Mouse (Mus musculus) heart, embryonic 16.5 days (tissue): ENCODE data around the gene Srrm4. TPM values are rescaled to one million over a fixed set of nuclear protein-coding genes. Genes with fewer than 3 reads are reported as not detected.
A peak's percentile ranks its signal among the peaks of the same experiment; 100 is the strongest.

ENCODE experiments used
- ATAC-seq: fragments of 200-750 bp; cut with Nextera tagmentation; replicated peaks from 2 replicates; pipeline ENCODE4 v1.8.0; 2017; ENCODE audit warnings: moderate number of reproducible peaks; ENCODE audit not compliant: insufficient read depth, low FRiP score; ENCODE audit errors: extremely low read depth
- H3K27ac ChIP-seq: fragments of 300-500 bp; sonication (generic); 2 replicates; pipeline ENCODE4 v1.5.1; 2014; ENCODE audit warnings: mild to moderate bottlenecking, low read length, control low read depth, moderate library complexity
- H3K27me3 ChIP-seq: fragments of 300-500 bp; sonication (generic); 2 replicates; pipeline ENCODE4 v1.6.1; 2014; ENCODE audit warnings: low read length, mixed read lengths; ENCODE audit not compliant: control insufficient read depth, insufficient read depth
- H3K36me3 ChIP-seq: fragments of 300-500 bp; sonication (generic); 2 replicates; pipeline ENCODE4 v1.6.1; 2014; ENCODE audit not compliant: control insufficient read depth, insufficient read depth
- H3K4me1 ChIP-seq: fragments of 300-500 bp; sonication (generic); 2 replicates; pipeline ENCODE4 v1.6.1; 2014; ENCODE audit warnings: low read length, mixed read lengths; ENCODE audit not compliant: control insufficient read depth, insufficient read depth
- H3K4me2 ChIP-seq: fragments of 300-500 bp; sonication (generic); 2 replicates; pipeline ENCODE4 v1.6.1; 2014; ENCODE audit warnings: low read depth, mild to moderate bottlenecking, control low read depth, low read length
- H3K4me3 ChIP-seq: fragments of 300-500 bp; sonication (generic); 2 replicates; pipeline ENCODE4 v1.5.1; 2014; ENCODE audit warnings: mild to moderate bottlenecking, control low read depth, low read length
- H3K9ac ChIP-seq: fragments of 300-500 bp; sonication (generic); 2 replicates; pipeline ENCODE4 v1.6.1; 2014; ENCODE audit warnings: low read length, control low read depth
- H3K9me3 ChIP-seq: fragments of 300-500 bp; sonication (generic); replicated peaks from 2 replicates; pipeline ENCODE4 v1.6.1; 2016; ENCODE audit warnings: low read length; ENCODE audit not compliant: control insufficient read depth
- WGBS: fragments of 180-500 bp; shearing (Covaris S2); extraction: QIAGEN DNeasy Blood & Tissue Kit; methylation state at CpG from one replicate; pipeline ENCODE4 v1.1.7; 2014; 5-methylcytosine and 5-hydroxymethylcytosine counted together
- polyA plus RNA-seq: library from polyadenylated mRNA; unstranded; fragments of >200 nt; fragmentation: Nextera tagmentation; extraction: Ambion mirVana; gene quantifications from 2 replicates; pipeline ENCODE4 v1.2.1, GENCODE M21; 2015

Srrm4 gene
- polyA plus RNA-seq, 1 experiment from 2014 or later = 0.84 TPM

GRCm38 (mm10) chr5:116419322-116420045 is 172.1 kb downstream of the Srrm4 start:
- Histone ChIP-seq H3K27me3 (no peaks in the 10 kb centered on the region), H3K4me3 (peak overlapping the region; percentile 51), H3K36me3 (peaks cover 9% of the 10 kb centered on the region; the same call in 1 of the 2 replicates), H3K27ac (peak overlapping the region; percentile 68), H3K9me3 (no peaks in the 10 kb centered on the region), H3K4me2 (peak overlapping the region; percentile 66), H3K9ac (peak overlapping the region; percentile 62), H3K4me1 (peaks cover 53% of the 10 kb centered on the region)
- ATAC-seq = no peak
- 47% methylated on average over 6 of the region's 6 CpGs for WGBS

GRCm38 (mm10) chr5:116416208-116416607 is 175.4 kb downstream of the Srrm4 start:
- H3K4me2 ChIP-seq = peak overlapping the region; percentile 1; the same call in 1 of the 2 replicates
- ATAC-seq = no peak
- H3K9ac ChIP-seq = peak overlapping the region; percentile 25; the same call in 1 of the 2 replicates
- H3K27ac ChIP-seq = peak overlapping the region; percentile 68
- H3K4me1 ChIP-seq = peaks cover 45% of the 10 kb centered on the region
- no peaks in the 10 kb centered on the region for H3K9me3 ChIP-seq
- H3K27me3 ChIP-seq = no peaks in the 10 kb centered on the region
- peaks cover 11% of the 10 kb centered on the region for H3K36me3 ChIP-seq
- no peak overlapping the region for H3K4me3 ChIP-seq
- WGBS = 24% methylated on average over 5 of the region's 5 CpGs

GRCm38 (mm10) chr5:116409689-116410590 is 181.7 kb downstream of the Srrm4 start:
- Histone ChIP-seq H3K36me3 (peaks cover 13% of the 10 kb centered on the region), H3K4me1 (peaks cover 36% of the 10 kb centered on the region)
- ATAC-seq = peak; percentile 37; the same call in 1 of the 2 replicates

GRCm38 (mm10) chr5:116408965-116409364 is 182.7 kb downstream of the Srrm4 start:
- H3K27ac ChIP-seq = no peak overlapping the region
- 61% methylated on average over 9 of the region's 9 CpGs for WGBS
- H3K9me3 ChIP-seq = no peaks in the 10 kb centered on the region
- H3K27me3 ChIP-seq = no peaks in the 10 kb centered on the region
- H3K36me3 ChIP-seq = peaks cover 10% of the 10 kb centered on the region
- no peak overlapping the region for H3K4me2 ChIP-seq
- ATAC-seq = no peak
- H3K4me3 ChIP-seq = no peak overlapping the region
- peaks cover 34% of the 10 kb centered on the region for H3K4me1 ChIP-seq
- no peak overlapping the region for H3K9ac ChIP-seq

More at GRCm38 (mm10) chr5:116409689-116410590, 181.7 kb downstream of the Srrm4 start:
- 9% methylated on average over 16 of the region's 16 CpGs for WGBS
- H3K27ac ChIP-seq = peak overlapping the region; percentile 37
- 0 out of 2 replicates have a peak overlapping the region, but pooled peaks have one; percentile 3 for H3K9ac ChIP-seq
- H3K4me3 ChIP-seq = no peak overlapping the region
- peak overlapping the region; percentile 28; the same call in 1 of the 2 replicates for H3K4me2 ChIP-seq
- H3K27me3 ChIP-seq = no peaks in the 10 kb centered on the region
- H3K9me3 ChIP-seq = no peaks in the 10 kb centered on the region

GRCm38 (mm10) chr5:116407936-116408335 is 183.7 kb downstream of the Srrm4 start:
- Histone ChIP-seq H3K9ac (no peak overlapping the region), H3K9me3 (no peaks in the 10 kb centered on the region), H3K27ac (peak overlapping the region; percentile 54), H3K4me3 (no peak overlapping the region), H3K4me1 (peaks cover 28% of the 10 kb centered on the region), H3K27me3 (no peaks in the 10 kb centered on the region), H3K4me2 (no peak overlapping the region), H3K36me3 (peaks cover 10% of the 10 kb centered on the region)
- WGBS = 18% methylated on average over 6 of the region's 6 CpGs
- ATAC-seq = 0 out of 2 replicates have a peak, but pooled peaks have one; percentile 16

GRCm38 (mm10) chr5:116407321-116407720 is 184.3 kb downstream of the Srrm4 start:
- no peak overlapping the region for H3K4me2 ChIP-seq
- H3K4me3 ChIP-seq = no peak overlapping the region
- H3K9me3 ChIP-seq = no peaks in the 10 kb centered on the region
- 0 out of 2 replicates have a peak, but pooled peaks have one; percentile 39 for ATAC-seq
- H3K4me1 ChIP-seq = peaks cover 28% of the 10 kb centered on the region
- H3K36me3 ChIP-seq = peaks cover 9% of the 10 kb centered on the region
- no peak overlapping the region for H3K9ac ChIP-seq
- no peaks in the 10 kb centered on the region for H3K27me3 ChIP-seq
- peak overlapping the region; percentile 54 for H3K27ac ChIP-seq
- 37% methylated on average over 4 of the region's 4 CpGs for WGBS

- Histone ChIP-seq H3K9me3 (no peaks in the 10 kb centered on the region), H3K4me1 (peaks cover 28% of the 10 kb centered on the region), H3K36me3 (peaks cover 7% of the 10 kb centered on the region; the same call in 1 of the 2 replicates), H3K9ac (no peak overlapping the region), H3K27me3 (no peaks in the 10 kb centered on the region), H3K4me2 (no peak overlapping the region), H3K27ac (no peak overlapping the region), H3K4me3 (no peak overlapping the region)
- 78% methylated on average over 3 of the region's 3 CpGs for WGBS
- ATAC-seq = no peak
Measured at GRCm38 (mm10) chr5:116406507-116406906, 185.1 kb downstream of the Srrm4 start.

GRCm38 (mm10) chr5:116405934-116406333 is 185.7 kb downstream of the Srrm4 start:
- 89% methylated on average over 1 of the region's 1 CpGs for WGBS
- Histone ChIP-seq H3K4me1 (peaks cover 25% of the 10 kb centered on the region), H3K36me3 (peaks cover 7% of the 10 kb centered on the region; the same call in 1 of the 2 replicates), H3K9me3 (no peaks in the 10 kb centered on the region), H3K27ac (no peak overlapping the region), H3K27me3 (no peaks in the 10 kb centered on the region), H3K4me3 (no peak overlapping the region), H3K9ac (no peak overlapping the region), H3K4me2 (no peak overlapping the region)
- no peak for ATAC-seq
